Mouse (Mus musculus) kidney, adult 18-20 months (tissue): Measurements from ENCODE around the gene Ampd3.

Experiments used
- DNase-seq: peaks from one replicate; pipeline ENCODE4 v3.0.0; 2021

Ampd3 gene

DNA sequence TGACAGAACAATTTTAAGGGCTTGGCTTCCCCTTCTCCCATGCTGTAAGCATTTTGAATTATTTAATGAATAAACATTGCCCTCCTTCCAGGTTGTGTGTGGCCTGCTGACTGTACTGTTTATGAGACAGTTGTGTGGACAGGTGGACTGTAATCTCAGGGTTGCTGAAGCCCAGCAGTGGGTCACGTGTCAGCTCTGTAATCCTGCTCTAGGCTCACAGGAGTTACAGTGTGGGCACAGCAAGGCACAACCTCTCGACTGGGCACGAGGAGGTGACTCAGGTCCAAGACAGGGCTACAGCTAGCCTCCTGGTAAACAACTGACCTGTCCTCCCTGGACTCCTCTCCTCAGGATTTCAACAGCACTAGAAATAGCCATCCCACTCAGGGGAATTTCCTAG is 4.3 kb downstream of the Ampd3 start:
- peak; percentile 39 for DNase-seq

DNA sequence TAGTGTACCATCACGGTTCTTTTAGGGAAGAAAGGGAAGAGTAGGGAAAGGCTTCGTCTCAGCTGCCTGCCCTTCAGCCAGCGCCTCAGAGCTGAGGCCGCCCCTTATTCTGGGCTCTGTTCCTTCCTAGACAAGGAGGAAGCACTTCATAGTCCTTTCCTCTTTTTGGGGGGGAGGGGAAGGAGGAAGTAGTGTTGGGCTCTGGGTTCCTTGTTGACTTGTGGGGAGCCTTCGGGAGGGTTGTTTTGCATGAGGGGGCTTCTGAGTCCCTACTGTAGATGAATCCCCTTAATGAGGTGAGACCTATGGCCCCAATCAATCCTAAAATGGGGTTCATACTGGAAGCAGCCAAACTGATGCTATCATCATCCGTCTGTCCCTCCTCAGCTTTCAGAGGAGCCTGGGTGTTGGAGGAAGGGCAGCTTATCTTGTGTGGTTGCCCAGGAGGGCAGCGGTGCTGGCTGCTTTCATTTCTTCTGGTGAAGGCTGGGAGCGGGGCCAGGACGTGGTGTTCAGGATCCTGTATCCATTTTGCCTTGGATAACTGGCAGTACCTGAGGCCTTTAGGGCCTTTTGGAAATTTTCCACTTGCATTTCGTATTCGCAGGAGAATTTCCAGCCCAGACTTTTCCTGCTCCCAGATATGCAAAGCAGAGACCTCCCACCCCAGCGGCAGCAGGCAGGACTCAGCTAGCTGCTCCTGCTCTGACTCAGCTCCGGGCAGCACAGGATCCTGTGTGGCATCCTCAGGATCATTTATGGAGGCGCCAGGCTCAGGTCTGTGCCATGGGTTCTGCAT is 5.4 kb downstream of the Ampd3 start:
- DNase-seq: peak; percentile 80

DNA sequence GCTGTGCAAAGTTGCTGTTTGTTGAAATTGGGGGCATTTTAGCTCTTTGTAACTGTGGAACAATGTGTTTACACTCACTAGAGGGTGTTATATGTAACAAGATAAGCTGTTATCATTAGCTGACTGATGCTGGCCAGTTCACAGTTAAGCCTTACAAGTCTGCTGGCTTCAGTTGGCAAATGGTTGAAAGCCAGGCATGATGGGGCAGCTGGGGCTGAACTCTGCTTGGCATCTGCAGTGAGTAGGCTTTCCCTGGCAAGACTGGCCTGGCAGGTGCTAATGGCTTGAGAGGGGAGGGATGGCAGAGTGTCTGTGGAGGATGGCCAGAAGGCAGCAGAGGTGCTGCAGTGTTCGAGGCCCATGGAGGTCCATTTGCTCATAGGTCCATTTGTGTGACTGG is 6.1 kb downstream of the Ampd3 start:
- no peak for DNase-seq

GRCm38 (mm10) chr7:110774674-110775073 is 6.7 kb downstream of the Ampd3 start:
- DNase-seq: no peak

DNA sequence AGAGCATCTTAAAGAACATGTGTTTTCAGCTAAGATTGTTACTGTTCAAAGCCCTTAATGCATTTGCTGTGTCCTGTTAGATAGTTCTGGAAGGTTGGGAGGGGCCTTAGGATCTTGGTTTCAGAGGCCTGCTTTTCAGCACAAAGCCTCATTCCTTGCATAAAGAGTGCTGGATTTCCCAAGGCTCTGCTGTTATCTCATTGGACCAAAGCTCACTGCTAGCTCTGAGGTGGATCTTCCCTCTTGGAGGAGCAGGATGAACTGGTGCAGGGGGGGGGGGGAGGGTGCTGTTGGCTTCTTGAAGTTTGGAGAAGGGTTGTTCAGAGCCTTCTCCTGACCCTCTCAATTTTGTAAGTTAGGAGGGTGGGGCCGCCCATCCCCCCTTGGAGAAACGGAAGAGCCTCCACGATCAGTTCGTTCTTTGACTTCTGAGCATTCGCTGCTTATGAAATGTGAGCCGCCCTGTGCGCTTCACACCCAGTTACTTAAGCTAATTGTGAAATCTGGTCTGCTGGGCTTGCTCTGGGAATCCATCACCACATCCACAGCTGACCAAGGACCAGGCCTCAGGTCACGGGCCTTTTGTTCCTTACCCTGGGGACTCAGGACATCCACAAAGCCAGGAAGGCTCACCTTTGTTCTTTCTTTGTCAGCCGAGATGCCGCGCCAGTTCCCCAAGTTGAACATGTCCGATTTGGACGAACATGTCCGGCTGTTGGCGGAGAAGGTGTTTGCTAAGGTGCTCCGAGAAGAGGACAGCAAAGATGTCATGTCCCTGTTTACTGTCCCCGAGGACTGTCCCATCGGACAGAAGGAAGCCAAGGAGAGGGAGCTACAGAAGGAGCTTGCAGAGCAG is 9.4 kb downstream of the Ampd3 start:
- DNase-seq: no peak

GRCm38 (mm10) chr7:110778933-110779332 is 10.9 kb downstream of the Ampd3 start:
- no peak for DNase-seq

DNA sequence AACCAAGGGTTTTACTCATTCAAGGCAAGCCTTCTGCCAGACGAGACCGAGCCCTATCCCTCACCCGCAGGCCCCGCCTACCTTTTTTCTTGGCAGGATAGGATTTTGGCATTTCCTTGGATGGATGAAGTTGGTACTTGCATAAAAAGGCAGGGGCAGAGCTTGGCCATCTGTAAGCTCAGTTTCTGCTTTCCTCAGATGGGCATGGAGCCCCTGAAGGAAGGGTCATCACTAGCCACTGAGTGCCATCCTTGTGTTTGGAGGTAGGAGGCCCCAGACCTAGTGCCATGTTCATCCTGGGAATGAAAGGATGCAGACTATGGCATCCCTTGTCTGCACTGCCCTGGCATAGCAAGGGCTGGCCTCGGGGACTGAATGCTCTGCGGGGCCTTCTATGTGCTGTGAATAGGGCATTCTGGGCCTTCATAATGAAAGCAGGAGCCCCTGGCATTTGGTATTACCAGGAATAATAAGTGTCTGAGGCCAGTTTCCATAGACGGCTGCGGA is 11.7 kb downstream of the Ampd3 start:
- no peak for DNase-seq

GRCm38 (mm10) chr7:110780520-110780919 is 12.5 kb downstream of the Ampd3 start:
- DNase-seq: no peak

DNA sequence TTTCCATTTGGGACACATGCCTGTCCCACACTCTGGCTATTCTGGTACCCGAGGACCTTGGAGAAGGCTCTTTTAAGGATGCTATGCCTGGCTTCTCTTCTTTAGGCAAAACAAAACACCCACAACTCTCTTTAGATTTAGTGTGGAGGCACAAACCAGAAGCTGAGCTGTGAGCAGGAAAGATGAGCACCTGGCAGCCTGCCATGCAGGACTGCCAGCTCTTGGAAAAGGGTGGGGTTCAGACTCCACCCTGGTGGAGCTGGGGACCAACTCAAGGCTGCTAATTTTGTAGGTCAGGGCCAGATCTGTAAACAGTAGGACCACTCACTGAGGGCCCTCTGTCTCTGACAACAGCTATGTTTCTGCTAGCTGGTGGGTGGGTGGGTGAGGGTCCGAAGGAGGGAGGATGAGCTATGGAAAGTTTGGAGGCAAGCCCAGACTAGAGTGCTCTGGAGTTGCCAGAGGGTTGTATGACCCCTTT is 13.3 kb downstream of the Ampd3 start:
- no peak for DNase-seq

DNA sequence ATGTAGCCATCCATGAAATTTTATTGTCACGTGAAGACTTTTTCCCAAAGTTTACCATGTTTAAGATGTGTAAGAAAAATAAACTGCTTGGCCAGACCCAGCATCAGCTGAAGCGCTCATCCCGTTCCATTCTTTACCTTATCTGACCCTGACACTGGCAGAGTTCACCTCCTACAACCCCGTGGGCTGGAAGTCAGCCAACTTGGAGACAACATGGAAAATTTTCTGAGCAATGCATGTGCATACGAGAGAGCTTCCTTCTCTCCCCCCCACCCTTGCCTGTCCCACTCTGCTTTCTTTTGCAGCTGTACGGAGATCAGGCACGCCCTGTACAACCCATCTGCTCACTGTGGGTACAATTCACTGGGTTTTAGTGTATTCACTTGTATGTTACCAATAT is 14.1 kb downstream of the Ampd3 start:
- no peak for DNase-seq

GRCm38 (mm10) chr7:110782845-110783478 is 15.0 kb downstream of the Ampd3 start:
- DNase-seq: no peak

DNA sequence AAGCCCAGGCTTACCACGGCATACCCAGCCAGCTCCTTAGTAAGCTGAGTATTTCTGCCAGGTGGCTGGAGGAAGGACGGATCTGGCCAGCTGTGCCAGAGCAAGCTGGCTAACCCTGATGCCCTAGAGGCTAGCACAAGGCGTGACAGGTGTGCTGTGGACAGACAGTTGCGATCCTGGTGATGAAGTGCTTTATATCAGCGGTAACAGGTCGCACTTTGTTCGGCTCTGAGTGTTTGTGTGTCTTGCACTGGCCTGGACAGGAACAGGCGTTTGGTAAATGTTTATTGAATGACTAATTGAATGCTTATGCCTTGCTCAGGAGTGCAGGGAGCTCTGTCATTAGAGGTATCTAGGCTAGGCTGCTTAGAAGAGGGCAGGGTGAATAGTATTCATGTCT is 17.0 kb downstream of the Ampd3 start:
- peak; percentile 51 for DNase-seq

- peak; percentile 63 for DNase-seq
Observed at GRCm38 (mm10) chr7:110785741-110786146, 17.7 kb downstream of the Ampd3 start.

DNA sequence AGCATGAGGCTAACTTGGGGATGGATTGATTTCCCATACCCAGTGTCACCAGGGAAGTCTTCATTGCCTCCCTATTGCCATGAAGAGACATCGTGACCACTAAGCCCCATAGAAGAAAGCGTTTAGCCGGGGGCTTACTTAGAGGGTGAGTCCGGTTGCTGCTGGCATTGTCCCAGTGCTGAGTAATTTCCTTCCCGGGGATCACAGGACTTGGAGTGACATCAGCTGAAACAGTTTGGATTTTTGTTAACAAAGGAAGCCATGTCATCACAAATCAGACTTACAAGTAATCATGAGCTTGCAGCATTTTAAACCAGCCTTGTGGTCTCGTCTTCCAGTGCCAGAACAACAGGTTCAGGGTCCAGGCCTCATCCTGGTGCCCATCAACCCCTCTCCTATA is 19.3 kb downstream of the Ampd3 start:
- DNase-seq: peak; percentile 54

- no peak for DNase-seq
Observed at GRCm38 (mm10) chr7:110790878-110791277, 22.9 kb downstream of the Ampd3 start.

GRCm38 (mm10) chr7:110792201-110792600 is 24.2 kb downstream of the Ampd3 start:
- no peak for DNase-seq

- DNase-seq: no peak
Observed at GRCm38 (mm10) chr7:110792834-110793233, 24.8 kb downstream of the Ampd3 start.

- DNase-seq: no peak
Observed at GRCm38 (mm10) chr7:110794722-110795121, 26.7 kb downstream of the Ampd3 start.

GRCm38 (mm10) chr7:110796367-110797051 is 28.5 kb downstream of the Ampd3 start:
- no peak for DNase-seq

DNA sequence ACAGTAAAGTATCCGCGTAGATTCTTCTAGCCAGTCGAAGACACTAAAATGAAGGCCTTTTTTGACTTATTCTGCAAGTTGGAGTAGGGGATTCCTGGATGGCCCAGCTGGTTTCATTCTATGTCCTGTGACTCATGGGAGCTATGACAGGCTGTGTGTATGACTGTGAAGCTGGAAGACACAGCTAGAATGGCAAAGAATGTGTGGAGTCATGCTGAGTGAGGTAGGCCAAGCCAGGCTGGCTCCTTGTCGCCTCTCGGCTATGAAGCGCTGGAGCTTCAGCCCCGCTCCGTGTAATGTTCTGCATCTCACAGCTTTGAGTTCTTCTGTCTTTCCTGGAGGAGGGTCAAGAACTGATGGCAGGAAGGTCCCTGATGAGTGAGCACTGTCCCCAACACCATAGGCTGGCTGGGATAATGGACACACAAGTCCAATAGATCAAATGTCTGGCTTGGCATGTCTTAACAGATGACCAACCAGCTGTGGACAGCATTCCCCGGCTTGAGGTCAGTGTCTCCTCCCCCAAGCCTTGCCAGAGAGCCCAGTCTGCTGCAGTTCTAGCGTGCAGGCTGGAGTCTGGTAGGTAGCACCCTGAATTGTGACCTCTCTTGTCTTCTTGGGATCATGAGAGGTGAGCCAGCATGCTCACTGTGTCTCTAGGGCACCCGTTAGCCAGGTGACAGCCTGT is 29.9 kb downstream of the Ampd3 start:
- DNase-seq: no peak

- DNase-seq: peak; percentile 89
Observed at GRCm38 (mm10) chr7:110801028-110801427, 33.0 kb downstream of the Ampd3 start.

GRCm38 (mm10) chr7:110803131-110803530 is 35.1 kb downstream of the Ampd3 start:
- no peak for DNase-seq
